Mouse (Mus musculus): Measurements from ENCODE around the gene Zfp282. TPM values are rescaled to one million over a fixed set of nuclear protein-coding genes. Genes with fewer than 3 reads are reported as not detected.

The Zfp282 gene
- polyA plus RNA-seq (2016; fragmentation: Nextera tagmentation; extraction: Ambion mirVana) = 17.9 and 18.5 TPM in 2 replicates

DNA sequence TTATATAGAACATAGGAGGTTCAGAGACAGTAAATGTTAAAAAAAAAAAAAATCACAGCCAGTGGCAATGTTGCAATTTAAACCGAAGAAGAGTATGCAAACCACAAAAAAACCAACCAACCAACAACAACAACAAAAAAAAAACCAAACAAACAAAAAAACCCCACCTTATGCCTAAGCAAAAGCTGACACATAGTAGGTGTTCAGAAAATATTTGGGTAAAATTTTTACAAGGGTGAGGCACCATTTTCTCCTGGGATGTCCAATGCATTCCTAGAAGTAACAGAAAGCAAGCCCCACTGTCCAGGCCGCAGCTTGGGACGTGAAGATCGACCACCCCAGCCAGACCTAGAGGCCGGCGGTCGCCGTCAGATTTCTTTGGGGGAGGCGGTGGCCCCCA lies at the start of gene Zfp282:
Zfp282 (plus strand) TSS at position 147 of the 400 bp plus-strand sequence.
- Histone ChIP-seq H3K27ac (replicated peaks) (peak within 1 kb of the TSS; percentile 98), H3K36me3 (replicated peaks) (peaks cover 29% of the 10 kb centered on the region), H3K4me3 (peak within 1 kb of the TSS; percentile 88), H3K27me3 (replicated peaks; ENCODE audit: low read depth, poor library complexity, severe bottlenecking) (no peaks in the 10 kb centered on the region), H3K4me1 (peaks cover 20% of the 10 kb centered on the region), H3K9me3 (no peaks in the 10 kb centered on the region)
- no peak for DNase-seq (ENCODE audit: low spot score)
- 4% methylated on average over 9 of the region's 9 CpGs for WGBS

DNA sequence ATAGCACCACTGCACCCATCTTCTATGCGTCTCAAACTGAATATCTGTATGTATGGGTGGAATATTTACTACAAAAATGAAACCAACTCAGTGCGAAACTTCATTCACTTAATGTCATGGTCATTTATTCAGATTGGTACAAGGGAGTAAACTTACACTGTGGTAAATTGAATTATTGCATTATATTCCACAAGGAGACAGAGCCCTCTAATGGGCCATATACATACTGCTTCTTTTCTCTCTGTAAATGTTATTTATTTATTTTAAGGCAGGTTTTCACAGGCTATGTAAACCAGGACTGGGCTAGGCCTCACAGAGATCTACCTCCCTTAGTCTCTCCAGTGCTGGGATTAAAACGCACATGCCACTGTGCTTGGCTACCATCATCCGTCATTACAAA lies 49.5 kb upstream of the Zfp282 start:
- peaks cover 39% of the 10 kb centered on the region for H3K36me3 ChIP-seq (replicated peaks)
- no peaks in the 10 kb centered on the region for H3K9me3 ChIP-seq
- no peak overlapping the region for H3K4me3 ChIP-seq
- no peak for DNase-seq (ENCODE audit: low spot score)
- H3K27me3 ChIP-seq (replicated peaks; ENCODE audit: low read depth, poor library complexity, severe bottlenecking) = no peaks in the 10 kb centered on the region
- no peak overlapping the region for H3K27ac ChIP-seq (replicated peaks)
- 95% methylated on average over 4 of the region's 4 CpGs for WGBS
- peaks cover 8% of the 10 kb centered on the region for H3K4me1 ChIP-seq

DNA sequence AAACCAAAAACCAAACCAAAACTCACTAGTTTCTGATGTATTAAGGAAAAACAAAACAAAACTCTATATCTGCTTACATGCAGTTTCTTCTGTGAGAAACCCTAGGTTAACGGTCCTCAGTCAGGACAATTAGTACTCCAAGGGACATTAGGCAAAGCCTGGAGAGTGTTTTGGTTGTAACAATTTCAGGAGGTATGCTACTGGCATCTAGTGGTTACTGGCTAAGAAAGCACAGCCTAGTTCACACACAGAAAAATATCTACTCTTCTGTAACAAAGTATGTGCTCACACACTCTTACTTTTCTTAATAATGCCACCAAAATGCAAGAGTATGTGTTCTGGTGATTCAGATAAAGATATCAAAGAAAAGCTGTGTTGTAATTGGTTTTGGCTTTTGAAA lies 48.1 kb upstream of the Zfp282 start:
- no peak for DNase-seq (ENCODE audit: low spot score)

DNA sequence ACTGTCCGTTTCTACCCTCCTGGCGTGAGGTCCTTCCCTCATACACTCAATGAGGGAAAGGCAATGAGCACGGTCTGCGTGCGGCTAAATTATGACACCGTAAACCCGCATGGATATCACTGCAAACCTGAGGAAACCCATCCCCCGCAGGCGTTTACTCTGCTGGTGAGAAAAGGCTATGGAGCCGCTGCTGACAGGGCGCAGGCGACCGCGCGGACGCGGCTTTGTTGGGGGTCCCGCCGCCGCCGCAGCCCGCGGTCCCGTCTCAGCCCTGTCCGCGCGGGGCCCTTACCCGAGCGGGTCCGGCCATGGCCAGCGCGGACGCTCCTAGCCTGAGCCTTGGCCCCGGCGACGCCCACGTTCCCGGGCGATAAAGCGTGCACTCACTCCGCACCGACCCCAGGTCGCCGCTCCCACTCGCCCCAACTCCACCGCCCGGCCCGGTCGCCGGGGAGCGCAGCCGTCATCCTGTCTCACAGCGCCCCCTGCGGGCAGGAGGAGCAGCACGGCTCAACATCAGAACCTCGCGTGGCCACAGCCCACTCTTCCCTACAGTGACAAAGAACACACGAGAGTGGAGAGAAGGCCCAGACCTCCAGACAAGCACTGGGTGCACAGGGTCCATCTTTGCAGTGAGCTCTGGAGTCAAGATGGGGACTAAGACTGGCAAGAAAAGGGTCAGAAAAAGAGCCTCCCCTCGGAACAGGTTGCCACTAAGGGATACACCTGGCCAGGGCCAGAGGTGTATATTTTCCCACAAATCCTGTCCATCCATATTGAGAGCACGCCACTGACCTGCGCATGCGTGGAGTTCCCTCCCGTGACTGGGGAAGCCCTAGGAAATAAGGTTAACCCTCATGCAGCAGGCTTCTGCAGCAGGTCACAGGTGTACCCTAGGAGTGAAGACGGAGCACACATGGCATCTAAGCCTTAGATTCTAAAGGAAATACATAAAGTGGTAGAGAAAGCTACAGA lies 46.6 kb upstream of the Zfp282 start, which contains the start of gene Zfp786:
Zfp786 (minus strand) TSS at position 764 of the 975 bp plus-strand sequence.
- peak; percentile 95 for DNase-seq (ENCODE audit: low spot score)
- Histone ChIP-seq H3K27me3 (replicated peaks; ENCODE audit: low read depth, poor library complexity, severe bottlenecking) (no peaks in the 10 kb centered on the region), H3K27ac (replicated peaks) (peak within 1 kb of the TSS; percentile 95), H3K4me1 (peaks cover 10% of the 10 kb centered on the region), H3K9me3 (no peaks in the 10 kb centered on the region), H3K36me3 (replicated peaks) (peaks cover 10% of the 10 kb centered on the region; the same call in 1 of the 2 replicates), H3K4me3 (peak within 1 kb of the TSS; percentile 85)
- 2% methylated on average over 64 of the region's 64 CpGs for WGBS

More for the DNA sequence above, 48.1 kb upstream of the Zfp282 start:
- 44% methylated on average over 1 of the region's 1 CpGs for WGBS
- H3K9me3 ChIP-seq = no peaks in the 10 kb centered on the region
- peak overlapping the region; percentile 85 for H3K4me3 ChIP-seq
- no peak overlapping the region for H3K27ac ChIP-seq (replicated peaks)
- H3K36me3 ChIP-seq (replicated peaks) = peaks cover 24% of the 10 kb centered on the region
- peaks cover 8% of the 10 kb centered on the region for H3K4me1 ChIP-seq
- no peaks in the 10 kb centered on the region for H3K27me3 ChIP-seq (replicated peaks; ENCODE audit: low read depth, poor library complexity, severe bottlenecking)

DNA sequence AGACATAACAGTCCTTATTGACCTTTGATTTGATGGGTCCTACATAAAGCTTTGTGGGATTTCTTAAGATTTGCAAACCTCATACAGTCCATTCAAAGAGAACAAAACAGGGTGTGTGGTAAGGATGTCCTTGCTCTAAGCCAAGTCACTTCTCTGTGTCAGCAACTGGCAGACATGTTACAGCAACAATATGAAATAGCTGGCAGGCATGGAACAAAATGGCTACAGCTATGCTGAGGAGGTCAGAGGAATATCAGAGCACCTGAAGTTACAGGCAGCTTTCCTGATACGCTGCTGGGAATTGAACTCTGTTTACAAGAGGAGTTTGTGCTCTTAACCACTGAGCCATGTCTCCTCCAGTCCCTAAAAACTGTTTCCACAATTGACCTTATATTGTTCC lies 44.8 kb upstream of the Zfp282 start:
- H3K4me1 ChIP-seq = peaks cover 19% of the 10 kb centered on the region
- DNase-seq (ENCODE audit: low spot score) = no peak
- H3K27ac ChIP-seq (replicated peaks) = no peak overlapping the region
- H3K36me3 ChIP-seq (replicated peaks) = no peaks in the 10 kb centered on the region
- H3K4me3 ChIP-seq = no peak overlapping the region
- no peaks in the 10 kb centered on the region for H3K27me3 ChIP-seq (replicated peaks; ENCODE audit: low read depth, poor library complexity, severe bottlenecking)
- H3K9me3 ChIP-seq = no peaks in the 10 kb centered on the region
- 80% methylated on average over 1 of the region's 1 CpGs for WGBS

DNA sequence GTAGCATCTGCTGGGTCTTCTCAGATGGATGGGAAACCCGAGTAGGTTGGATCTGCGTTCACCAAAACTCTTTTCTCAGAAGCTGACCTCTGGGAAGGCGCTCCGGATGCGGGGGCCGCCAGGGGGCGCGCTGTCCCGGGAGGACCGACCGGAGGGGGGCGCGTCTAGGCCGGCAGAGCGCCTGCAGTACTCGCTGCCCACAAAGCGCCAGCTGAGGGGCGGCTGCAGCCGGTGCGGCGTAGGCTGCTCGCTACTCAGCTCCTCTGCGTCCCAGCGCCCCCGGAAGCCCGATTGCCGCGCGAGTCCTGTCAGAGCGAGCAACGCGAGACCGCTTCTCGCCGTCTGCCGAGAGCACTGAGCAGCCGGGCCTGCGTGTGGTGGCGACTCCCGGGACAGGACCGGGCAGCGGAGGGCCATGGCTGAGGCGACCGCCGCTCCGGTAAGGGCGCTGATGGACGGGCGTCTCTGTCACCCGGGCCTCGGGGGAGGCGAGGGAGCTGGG lies 41.5 kb upstream of the Zfp282 start, which contains the start of gene Zfp398:
Zfp398 (plus strand) TSS at position 180 of the 502 bp plus-strand sequence.
- Histone ChIP-seq H3K9me3 (no peaks in the 10 kb centered on the region), H3K27ac (replicated peaks) (peak within 1 kb of the TSS; percentile 88), H3K4me3 (peak within 1 kb of the TSS; percentile 75), H3K4me1 (peaks cover 15% of the 10 kb centered on the region), H3K27me3 (replicated peaks; ENCODE audit: low read depth, poor library complexity, severe bottlenecking) (no peaks in the 10 kb centered on the region), H3K36me3 (replicated peaks) (peaks cover 5% of the 10 kb centered on the region)
- peak; percentile 98 for DNase-seq (ENCODE audit: low spot score)
- WGBS = under 1% methylated on average over 52 of the region's 52 CpGs

DNA sequence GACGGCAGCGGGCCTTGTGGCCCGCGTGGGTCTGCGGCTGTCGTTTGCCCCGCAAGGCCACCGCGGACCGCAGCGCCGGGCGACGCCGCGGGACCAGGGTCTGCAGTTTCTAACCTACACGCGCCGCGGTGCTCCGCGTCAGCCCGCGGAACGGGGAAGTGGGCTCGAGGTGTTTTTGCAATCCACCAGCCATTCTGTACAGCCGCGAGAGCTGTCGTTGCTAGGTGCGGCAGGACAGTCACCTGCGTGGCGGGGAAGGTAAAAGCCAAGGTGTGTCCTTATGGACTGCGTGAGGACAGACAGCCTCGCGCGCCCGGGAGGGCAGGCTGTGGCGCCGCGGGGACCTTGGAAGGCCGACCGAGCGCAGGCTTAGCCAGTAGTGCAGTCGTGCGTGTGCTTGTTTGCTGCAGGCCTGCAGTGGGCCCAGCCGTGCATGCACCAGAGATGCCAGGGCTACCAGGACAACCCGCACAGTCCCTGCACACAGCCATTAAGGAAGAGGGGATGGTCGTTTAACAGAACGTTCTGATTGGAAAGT lies 41.0 kb upstream of the Zfp282 start:
- H3K27me3 ChIP-seq (replicated peaks; ENCODE audit: low read depth, poor library complexity, severe bottlenecking) = no peaks in the 10 kb centered on the region
- H3K4me3 ChIP-seq = peak overlapping the region; percentile 75
- H3K4me1 ChIP-seq = peaks cover 10% of the 10 kb centered on the region
- peak; percentile 72 for DNase-seq (ENCODE audit: low spot score)
- peak overlapping the region; percentile 88 for H3K27ac ChIP-seq (replicated peaks)
- WGBS = under 1% methylated on average over 49 of the region's 49 CpGs
- H3K36me3 ChIP-seq (replicated peaks) = peaks cover 10% of the 10 kb centered on the region
- no peaks in the 10 kb centered on the region for H3K9me3 ChIP-seq

DNA sequence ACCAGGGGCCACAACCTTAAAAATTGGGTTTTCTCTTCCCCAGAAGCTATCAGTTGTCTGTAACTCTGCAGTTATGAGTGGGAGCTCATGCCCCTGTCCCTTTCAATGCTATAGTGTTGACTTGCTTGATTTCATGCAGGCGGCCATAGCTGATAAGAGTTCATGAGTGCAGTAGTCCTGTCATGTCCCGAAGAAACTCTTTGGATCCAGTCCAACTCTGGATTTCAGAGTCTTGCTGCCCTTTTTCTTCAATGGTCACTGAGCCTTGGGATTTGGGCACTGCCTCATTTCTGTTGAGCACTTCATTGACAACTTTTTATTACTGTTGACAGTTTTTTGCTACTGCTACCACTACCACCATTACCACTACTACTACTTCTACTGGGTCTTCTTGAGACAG lies 39.4 kb upstream of the Zfp282 start:
- Histone ChIP-seq H3K36me3 (replicated peaks) (peaks cover 10% of the 10 kb centered on the region), H3K4me1 (peaks cover 10% of the 10 kb centered on the region), H3K9me3 (no peaks in the 10 kb centered on the region), H3K27me3 (replicated peaks; ENCODE audit: low read depth, poor library complexity, severe bottlenecking) (no peaks in the 10 kb centered on the region), H3K4me3 (no peak overlapping the region), H3K27ac (replicated peaks) (no peak overlapping the region)
- DNase-seq (ENCODE audit: low spot score) = no peak
- WGBS = 89% methylated on average over 2 of the region's 2 CpGs

DNA sequence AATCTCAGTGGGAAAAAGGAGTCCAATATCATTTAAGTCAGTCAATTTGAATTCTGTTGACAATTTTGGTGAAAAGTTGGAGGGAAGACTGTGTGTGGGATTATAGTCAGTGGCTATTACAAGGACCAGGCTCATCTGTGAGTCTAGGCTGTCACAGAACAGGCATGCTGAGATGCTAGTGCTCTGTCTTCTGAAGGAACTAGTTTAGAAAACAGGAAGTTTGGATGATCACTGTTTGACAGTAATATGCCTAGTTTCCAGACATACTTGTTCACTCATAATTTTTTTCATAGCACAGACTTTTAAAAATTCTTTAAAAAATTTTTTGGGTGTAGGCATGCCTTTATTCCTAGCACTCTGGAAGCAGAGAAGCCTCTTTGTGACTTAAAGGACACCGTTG lies 35.9 kb upstream of the Zfp282 start:
- Histone ChIP-seq H3K27ac (replicated peaks) (no peak overlapping the region), H3K9me3 (no peaks in the 10 kb centered on the region), H3K4me3 (no peak overlapping the region), H3K27me3 (replicated peaks; ENCODE audit: low read depth, poor library complexity, severe bottlenecking) (no peaks in the 10 kb centered on the region), H3K4me1 (peaks cover 7% of the 10 kb centered on the region), H3K36me3 (replicated peaks) (peaks cover 10% of the 10 kb centered on the region)
- 89% methylated on average over 1 of the region's 1 CpGs for WGBS
- no peak for DNase-seq (ENCODE audit: low spot score)

DNA sequence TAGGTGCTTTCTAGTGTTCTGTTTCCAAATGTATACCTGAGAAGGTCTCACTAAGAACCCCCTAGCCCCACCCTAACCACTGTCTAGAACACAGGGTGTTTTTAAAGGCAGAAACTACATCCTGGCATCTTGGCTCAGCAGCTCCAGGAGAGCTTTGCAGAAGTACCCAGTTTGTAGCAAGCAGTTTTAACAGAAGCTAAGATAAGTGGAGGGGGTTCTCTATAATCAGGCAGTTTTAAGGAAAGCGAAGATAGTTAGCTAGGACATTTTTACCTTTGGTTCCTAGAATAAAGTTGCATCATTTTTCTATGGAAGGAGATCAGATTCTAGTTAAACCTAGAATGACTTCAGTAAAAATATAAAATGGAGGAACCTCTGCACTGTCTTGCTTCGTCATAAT lies 35.2 kb upstream of the Zfp282 start:
- H3K4me3 ChIP-seq = no peak overlapping the region
- H3K9me3 ChIP-seq = no peaks in the 10 kb centered on the region
- H3K27me3 ChIP-seq (replicated peaks; ENCODE audit: low read depth, poor library complexity, severe bottlenecking) = no peaks in the 10 kb centered on the region
- peaks cover 15% of the 10 kb centered on the region for H3K36me3 ChIP-seq (replicated peaks)
- H3K27ac ChIP-seq (replicated peaks) = no peak overlapping the region
- no peaks in the 10 kb centered on the region for H3K4me1 ChIP-seq
- no peak for DNase-seq (ENCODE audit: low spot score)
- 93% methylated on average over 2 of the region's 2 CpGs for WGBS

DNA sequence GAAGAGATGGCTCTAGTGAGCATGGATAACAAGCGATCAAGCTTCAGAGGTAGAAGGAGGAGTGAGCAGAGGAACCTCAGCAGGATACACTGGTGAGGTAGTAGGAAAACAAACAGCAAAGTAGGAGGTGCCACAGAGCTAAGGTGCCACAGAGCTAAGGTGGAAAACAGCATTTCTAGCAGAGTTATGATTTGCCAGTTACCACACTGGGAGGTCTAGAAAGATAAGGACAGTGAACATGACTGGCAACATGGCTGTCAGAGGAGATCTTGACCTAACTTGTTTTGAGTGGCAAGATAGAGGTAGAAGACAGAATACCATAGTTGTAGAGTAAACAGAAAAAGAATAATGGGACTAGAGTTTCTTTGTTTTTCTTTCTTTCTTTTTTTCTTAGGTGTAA lies 34.7 kb upstream of the Zfp282 start:
- H3K4me3 ChIP-seq = no peak overlapping the region
- no peaks in the 10 kb centered on the region for H3K27me3 ChIP-seq (replicated peaks; ENCODE audit: low read depth, poor library complexity, severe bottlenecking)
- no peaks in the 10 kb centered on the region for H3K4me1 ChIP-seq
- H3K9me3 ChIP-seq = no peaks in the 10 kb centered on the region
- DNase-seq (ENCODE audit: low spot score) = no peak
- WGBS = 88% methylated on average over 1 of the region's 1 CpGs
- H3K27ac ChIP-seq (replicated peaks) = no peak overlapping the region
- H3K36me3 ChIP-seq (replicated peaks) = peaks cover 17% of the 10 kb centered on the region

DNA sequence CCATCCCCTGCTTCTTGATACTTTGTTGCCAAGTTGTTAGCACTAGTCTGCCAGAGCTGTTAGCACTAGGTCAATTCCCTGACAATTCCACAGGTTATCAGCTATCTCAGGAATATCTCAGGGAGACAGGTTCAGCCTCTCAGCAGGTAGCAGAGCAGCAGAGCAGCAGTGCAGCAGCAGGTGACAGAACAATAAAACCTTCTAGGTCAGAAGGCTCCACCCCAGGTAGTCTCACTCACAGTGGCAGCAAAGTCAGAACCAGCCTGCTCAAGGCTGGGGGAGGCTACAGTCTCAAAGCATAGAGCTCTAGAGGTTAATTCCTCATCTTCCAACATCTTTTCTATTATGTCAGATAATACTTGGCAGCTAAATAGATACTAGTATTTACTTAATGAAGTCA lies 31.2 kb upstream of the Zfp282 start:
- Histone ChIP-seq H3K4me1 (no peaks in the 10 kb centered on the region), H3K4me3 (no peak overlapping the region)

More for the DNA sequence above, 31.2 kb upstream of the Zfp282 start:
- Histone ChIP-seq H3K27me3 (replicated peaks; ENCODE audit: low read depth, poor library complexity, severe bottlenecking) (no peaks in the 10 kb centered on the region), H3K36me3 (replicated peaks) (peaks cover 9% of the 10 kb centered on the region), H3K9me3 (no peaks in the 10 kb centered on the region), H3K27ac (replicated peaks) (no peak overlapping the region)
- DNase-seq (ENCODE audit: low spot score) = no peak
